Mouse (Mus musculus) right cerebral cortex, adult 2 months (tissue): ENCODE measurements around the gene Bptf.
"Not testable (repeated sequence)": the region's sequence is repeated elsewhere in the genome, so short reads cannot be mapped to it uniquely, and the experiment has no call there.

ENCODE experiments used
- DNase-seq, 2 experiments: peaks; one replicate each; pipeline ENCODE4 v3.0.0; 2021 to 2022; ENCODE audit warnings: low spot score in 2 of 2

The Bptf gene

DNA sequence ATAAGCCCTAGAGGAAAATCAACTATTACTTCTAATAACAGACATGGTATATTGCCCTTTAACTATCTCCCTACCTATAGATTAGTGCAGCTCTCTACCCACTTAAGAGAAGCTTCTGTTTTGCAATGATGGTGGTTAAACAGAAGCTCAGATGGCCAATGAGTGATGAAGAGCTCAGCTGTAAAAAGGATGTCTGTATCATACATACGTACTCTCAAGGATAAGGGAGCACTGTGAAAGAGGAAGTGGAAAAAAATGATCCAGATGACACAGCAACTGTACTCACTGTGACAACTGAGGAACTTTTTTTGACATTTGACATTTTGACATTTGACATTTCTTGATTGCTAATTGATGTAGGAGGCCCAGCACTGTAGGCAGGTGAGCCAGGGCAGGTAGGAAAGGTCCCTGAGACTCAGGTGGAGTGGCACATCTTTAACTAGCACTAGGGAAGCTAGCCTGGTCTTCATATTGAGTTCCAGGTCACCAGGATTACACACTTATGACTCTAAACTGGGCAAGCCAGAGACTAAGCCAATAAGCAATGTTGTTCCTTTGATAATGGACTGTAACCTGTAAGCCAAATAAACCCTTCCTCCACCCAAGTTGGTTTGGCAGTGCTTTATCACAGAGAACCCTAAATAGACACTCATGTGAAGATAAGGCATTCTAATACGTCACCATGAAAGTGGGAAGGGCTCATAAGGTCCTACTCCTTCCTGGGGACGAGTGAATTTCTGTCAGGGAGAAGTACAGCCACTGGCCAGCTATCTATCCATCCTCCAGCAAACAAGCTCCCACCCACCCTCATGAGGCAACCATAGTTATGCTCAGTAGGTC lies 137.5 kb downstream of the Bptf start:
- DNase-seq, result no peak

DNA sequence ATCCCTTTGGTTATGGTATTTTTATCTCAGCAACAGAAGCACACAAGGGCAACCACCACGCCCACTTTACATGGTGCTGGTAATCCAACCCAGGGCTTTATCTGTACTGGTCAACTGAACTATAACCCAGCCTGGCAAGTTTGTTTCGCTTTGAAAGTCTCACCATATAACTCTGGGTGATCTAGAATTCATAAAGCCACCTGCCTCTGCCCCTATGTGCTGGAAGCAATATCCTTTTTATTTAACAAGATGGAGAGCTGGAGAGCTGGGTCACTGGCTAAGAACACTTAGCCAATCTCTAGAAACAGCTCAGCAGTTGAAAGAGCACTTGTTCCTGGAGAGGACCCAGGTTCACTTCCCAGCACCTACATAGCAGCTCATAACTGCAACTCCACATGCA lies 144.5 kb downstream of the Bptf start:
- no peak for DNase-seq

DNA sequence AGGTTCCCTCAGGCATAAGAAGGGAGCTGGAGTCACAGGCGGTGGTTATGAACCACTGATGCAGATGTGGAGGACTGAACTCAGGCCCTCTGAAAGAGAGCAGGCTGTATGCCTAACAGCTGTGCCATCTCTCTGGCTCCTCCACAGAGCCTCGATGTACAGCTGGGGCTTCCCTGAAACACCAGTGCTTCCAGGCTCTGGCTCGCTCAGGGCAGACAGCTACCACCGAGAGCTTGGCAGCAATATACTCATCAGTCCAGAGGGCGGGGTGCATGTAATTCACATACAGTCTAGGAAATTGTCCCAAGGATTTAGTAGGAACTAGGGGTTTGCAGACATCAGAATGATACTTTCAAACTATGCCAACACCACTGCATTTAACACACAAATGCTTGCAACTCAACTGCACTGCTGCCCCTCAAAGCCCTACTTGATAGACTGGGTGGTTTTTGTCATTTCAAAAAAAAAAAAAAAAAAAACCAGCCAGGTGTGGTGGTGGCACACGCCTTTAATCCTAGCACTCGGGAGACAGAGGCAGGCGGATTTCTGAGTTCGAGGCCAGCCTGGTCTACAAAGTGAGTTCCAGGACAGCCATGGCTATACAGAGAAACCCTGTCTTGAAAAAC lies 145.8 kb downstream of the Bptf start:
- DNase-seq, result not testable (repeated sequence)
